Comparison of ENCODE assay signal across 8 mouse cellular contexts in genomic region chr11:69327157-69327442, GRCm38 (mm10). TPM values are rescaled to one million over a fixed set of nuclear protein-coding genes. Genes with fewer than 3 reads are reported as not detected.
DNase-seq lines count a peak whose midpoint lies in the region; ATAC-seq lines count a peak whose summit lies in the region.

No protein-coding gene starts in this region.

- 14% methylated on average over 9 of the region's 9 CpGs for WGBS in heart, embryonic 11.5 days (ENCODE audit: insufficient replicate concordance)
- WGBS in forebrain, embryonic 11.5 days: 9% methylated on average over 9 of the region's 9 CpGs
- 15% methylated on average over 9 of the region's 9 CpGs for WGBS in limb, embryonic 15.5 days

- peak overlapping the region; percentile 49 for H3K4me3 ChIP-seq in heart, embryonic 11.5 days (ENCODE audit: low read depth, low read length)
- H3K4me3 ChIP-seq in forebrain, embryonic 11.5 days (ENCODE audit: low read depth, low read length): peak overlapping the region; percentile 50
- H3K4me3 ChIP-seq in limb, embryonic 15.5 days: peak overlapping the region; percentile 49

- H3K9ac ChIP-seq in heart, embryonic 11.5 days (ENCODE audit: low read depth, low read length): no peak overlapping the region
- H3K9ac ChIP-seq in forebrain, embryonic 11.5 days (ENCODE audit: low read length): no peak overlapping the region; the same call in 1 of the 2 replicates
- H3K9ac ChIP-seq in limb, embryonic 15.5 days: no peak overlapping the region; the same call in 1 of the 2 replicates

- intact Hi-C loops in heart, postnatal 10 days (cut with DNase I): no loop called here

- peaks cover 34% of the 10 kb centered on the region for H3K4me1 ChIP-seq in heart, embryonic 11.5 days (ENCODE audit: control insufficient read depth, insufficient read depth, low read length)
- H3K4me1 ChIP-seq in forebrain, embryonic 11.5 days (replicated peaks; ENCODE audit: control insufficient read depth, insufficient read depth, low read length): peaks cover 21% of the 10 kb centered on the region
- peaks cover 55% of the 10 kb centered on the region for H3K4me1 ChIP-seq in limb, embryonic 15.5 days

- H3K4me2 ChIP-seq in heart, embryonic 11.5 days: peak overlapping the region; percentile 93
- peak overlapping the region; percentile 82; the same call in 1 of the 2 replicates for H3K4me2 ChIP-seq in forebrain, embryonic 11.5 days (ENCODE audit: low read depth, low read length, severe bottlenecking)
- 0 out of 2 replicates have a peak overlapping the region, but pooled peaks have one; percentile 95 for H3K4me2 ChIP-seq in limb, embryonic 15.5 days

- peaks cover 33% of the 10 kb centered on the region for H3K27me3 ChIP-seq in heart, embryonic 11.5 days (ENCODE audit: control insufficient read depth, insufficient read depth, low read length)
- peaks cover 13% of the 10 kb centered on the region; the same call in 1 of the 2 replicates for H3K27me3 ChIP-seq in forebrain, embryonic 11.5 days (ENCODE audit: control insufficient read depth, insufficient read depth, low read length)
- H3K27me3 ChIP-seq in limb, embryonic 15.5 days: peaks cover 18% of the 10 kb centered on the region

- DNase-seq in heart, postnatal 10 days: no peak
- DNase-seq in CD4-positive helper T cell, adult 2 months (ENCODE audit: low read depth, low spot score): peak; percentile 32
- no peak for DNase-seq in forebrain, embryonic 11.5 days (ENCODE audit: low spot score)
- no peak for DNase-seq in kidney, postnatal 25 days
- DNase-seq in spleen, postnatal 10 days (ENCODE audit: low spot score in 2 of 2): no peak

- no peaks in the 10 kb centered on the region for H3K9me3 ChIP-seq in heart, embryonic 11.5 days (replicated peaks; ENCODE audit: control insufficient read depth, low read length)
- H3K9me3 ChIP-seq in forebrain, embryonic 11.5 days (ENCODE audit: control insufficient read depth, low read length): no peaks in the 10 kb centered on the region
- H3K9me3 ChIP-seq in limb, embryonic 15.5 days: no peaks in the 10 kb centered on the region

- no peak overlapping the region for H3K27ac ChIP-seq in heart, embryonic 11.5 days (ENCODE audit: low read depth, low read length)
- no peak overlapping the region for H3K27ac ChIP-seq in forebrain, embryonic 11.5 days (ENCODE audit: low read depth, low read length)
- no peak overlapping the region for H3K27ac ChIP-seq in limb, embryonic 15.5 days

- H3K36me3 ChIP-seq in heart, embryonic 11.5 days (ENCODE audit: control insufficient read depth, insufficient read depth, low read length): no peaks in the 10 kb centered on the region
- H3K36me3 ChIP-seq in forebrain, embryonic 11.5 days (ENCODE audit: control insufficient read depth, insufficient read depth, low read length): no peaks in the 10 kb centered on the region
- no peaks in the 10 kb centered on the region for H3K36me3 ChIP-seq in limb, embryonic 15.5 days

- ATAC-seq in heart, embryonic 11.5 days (replicated peaks; ENCODE audit: insufficient number of reproducible peaks, low FRiP score, low TSS enrichment): no peak
- ATAC-seq in forebrain, embryonic 11.5 days (replicated peaks; ENCODE audit: low FRiP score): no peak
- no peak for ATAC-seq in limb, embryonic 15.5 days (ENCODE audit: insufficient number of reproducible peaks, low FRiP score, low TSS enrichment, low read depth)
- ATAC-seq in inflammation-experienced regulatory T-cells, adult 6 months: no peak

RNA-seq across cellular contexts. Expression of gene Kcnab3, which starts 1.0 kb away (rescaled TPM):
- 0.56 and 0.70 TPM in 2 replicates for polyA plus RNA-seq in heart, embryonic 11.5 days (2014; fragmentation: Nextera tagmentation; extraction: Ambion mirVana)
- total RNA-seq in heart, postnatal 10 days (2021): 1 to 10 TPM in 1 of 2 experiments, under 1 TPM in 1; 0.97 to 1.0 TPM
- polyA plus RNA-seq in forebrain, embryonic 11.5 days (2014; fragmentation: Nextera tagmentation; extraction: Ambion mirVana): 3.5 and 3.7 TPM in 2 replicates
- polyA plus RNA-seq in limb, embryonic 15.5 days (2015; fragmentation: Nextera tagmentation; extraction: Ambion mirVana): 2.2 and 2.3 TPM in 2 replicates
- 1 to 10 TPM in 1 of 3 experiments, under 1 TPM in 2; 0.34 to 2.0 (median 0.99) TPM for polyA plus RNA-seq in inflammation-experienced regulatory T-cells, adult 6 months (2017; shearing (Covaris generic))

RNA-seq across cellular contexts. Expression of gene Trappc1, which starts 3.3 kb away (rescaled TPM):
- 189 and 202 TPM in 2 replicates for polyA plus RNA-seq in heart, embryonic 11.5 days (2014; fragmentation: Nextera tagmentation; extraction: Ambion mirVana)
- total RNA-seq in heart, postnatal 10 days (2021): 10 to 100 TPM; 71.8 to 73.7 TPM
- polyA plus RNA-seq in forebrain, embryonic 11.5 days (2014; fragmentation: Nextera tagmentation; extraction: Ambion mirVana): 188 and 196 TPM in 2 replicates
- polyA plus RNA-seq in limb, embryonic 15.5 days (2015; fragmentation: Nextera tagmentation; extraction: Ambion mirVana): 144 and 145 TPM in 2 replicates
- polyA plus RNA-seq in inflammation-experienced regulatory T-cells, adult 6 months (2017; shearing (Covaris generic)): 100 to 1,000 TPM; 107 to 109 (median 107) TPM

RNA-seq across cellular contexts. Expression of gene Cntrob, which starts 3.5 kb away (rescaled TPM):
- polyA plus RNA-seq in heart, embryonic 11.5 days (2014; fragmentation: Nextera tagmentation; extraction: Ambion mirVana): 10.1 and 13.1 TPM in 2 replicates
- total RNA-seq in heart, postnatal 10 days (2021): 1 to 10 TPM; 5.7 to 8.6 TPM
- 31.7 and 32.1 TPM in 2 replicates for polyA plus RNA-seq in forebrain, embryonic 11.5 days (2014; fragmentation: Nextera tagmentation; extraction: Ambion mirVana)
- polyA plus RNA-seq in limb, embryonic 15.5 days (2015; fragmentation: Nextera tagmentation; extraction: Ambion mirVana): 18.8 and 20.6 TPM in 2 replicates
- polyA plus RNA-seq in inflammation-experienced regulatory T-cells, adult 6 months (2017; shearing (Covaris generic)): 1 to 10 TPM; 7.4 to 9.9 (median 7.5) TPM

RNA-seq across cellular contexts. Expression of gene Rnf227, which starts 13.2 kb away (rescaled TPM):
- 7.8 and 8.6 TPM in 2 replicates for polyA plus RNA-seq in heart, embryonic 11.5 days (2014; fragmentation: Nextera tagmentation; extraction: Ambion mirVana)
- total RNA-seq in heart, postnatal 10 days (2021): 1 to 10 TPM in 1 of 2 experiments, under 1 TPM in 1; 0.89 to 1.7 TPM
- 25.7 and 30.1 TPM in 2 replicates for polyA plus RNA-seq in forebrain, embryonic 11.5 days (2014; fragmentation: Nextera tagmentation; extraction: Ambion mirVana)
- 15.6 and 17.2 TPM in 2 replicates for polyA plus RNA-seq in limb, embryonic 15.5 days (2015; fragmentation: Nextera tagmentation; extraction: Ambion mirVana)
- polyA plus RNA-seq in inflammation-experienced regulatory T-cells, adult 6 months (2017; shearing (Covaris generic)): 1 to 10 TPM; 2.5 to 5.9 (median 4.8) TPM

RNA-seq across cellular contexts. Expression of gene Chd3, which starts 42.1 kb away (rescaled TPM):
- polyA plus RNA-seq in heart, embryonic 11.5 days (2014; fragmentation: Nextera tagmentation; extraction: Ambion mirVana): 15.5 and 21.8 TPM in 2 replicates
- total RNA-seq in heart, postnatal 10 days (2021): 10 to 100 TPM; 62.0 to 66.7 TPM
- polyA plus RNA-seq in forebrain, embryonic 11.5 days (2014; fragmentation: Nextera tagmentation; extraction: Ambion mirVana): 53.0 and 61.4 TPM in 2 replicates
- polyA plus RNA-seq in limb, embryonic 15.5 days (2015; fragmentation: Nextera tagmentation; extraction: Ambion mirVana): 77.4 and 89.3 TPM in 2 replicates
- polyA plus RNA-seq in inflammation-experienced regulatory T-cells, adult 6 months (2017; shearing (Covaris generic)): 10 to 100 TPM; 30.0 to 68.3 (median 60.9) TPM
